In the genomic region with DNA sequence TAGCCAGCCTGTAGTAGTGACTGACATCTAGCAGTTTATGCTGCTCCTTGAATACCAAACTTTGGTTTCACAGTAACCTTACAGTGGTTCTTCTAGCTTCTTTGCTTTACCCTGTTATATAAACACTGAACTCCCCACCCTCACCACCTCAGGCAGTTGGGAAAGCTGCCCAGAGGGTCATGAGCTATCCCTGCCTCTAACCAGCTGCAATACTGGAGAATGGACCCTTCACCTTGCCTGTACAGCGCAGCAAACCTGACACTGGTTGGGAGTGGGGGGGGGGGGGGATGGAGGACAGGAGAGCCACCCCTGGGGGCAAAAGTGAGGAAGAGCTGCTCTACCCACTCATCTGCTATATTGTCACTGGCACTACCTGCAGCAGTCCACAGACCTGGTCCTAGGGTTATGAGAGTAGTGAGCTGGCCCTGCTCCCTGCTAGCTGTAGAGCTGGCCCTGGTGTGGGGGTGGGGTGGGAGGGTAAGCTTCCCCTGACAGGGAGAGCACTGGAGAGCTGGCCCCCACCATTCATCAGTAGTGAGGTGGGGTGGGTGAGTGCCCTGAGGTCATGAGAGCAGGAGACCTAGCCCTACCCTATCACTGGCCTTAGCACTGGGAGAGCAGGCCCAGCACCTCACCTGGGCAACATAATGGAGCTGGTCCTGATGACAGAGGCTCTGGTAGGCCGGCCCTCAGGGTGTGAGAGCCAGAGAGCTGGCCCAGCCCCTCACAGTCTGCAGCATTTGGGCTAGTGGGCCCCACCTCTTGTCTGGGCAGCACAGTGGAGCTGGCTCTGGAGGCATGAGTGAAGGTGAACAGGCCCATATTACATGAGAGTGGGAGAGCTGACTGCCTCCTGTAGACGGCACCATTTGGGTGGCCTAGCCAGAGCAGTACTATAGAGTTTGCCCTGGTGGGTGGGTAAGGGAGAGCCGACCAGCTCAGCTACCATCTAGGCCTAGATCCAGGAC, we compare ENCODE assay signal across 8 mouse cellular contexts. TPM values are rescaled to one million over a fixed set of nuclear protein-coding genes. Genes with fewer than 3 reads are reported as not detected.
DNase-seq lines count a peak whose midpoint lies in the region; ATAC-seq and TF ChIP-seq lines count a peak whose summit lies in the region.

No protein-coding gene starts in this region.

- no peak overlapping the region for H3K4me3 ChIP-seq in MEL (ENCODE audit: control insufficient read depth in 1 of 2, insufficient read depth in 1 of 2, low read depth in 2 of 2, low read length in 2 of 2)
- H3K4me3 ChIP-seq in limb, embryonic 15.5 days = no peak overlapping the region
- no peak overlapping the region for H3K4me3 ChIP-seq in neural tube, embryonic 12.5 days

- peak in 1 of 2 experiments; percentile 45; a peak in 1 of 4 replicates for TF ChIP-seq POLR2A in MEL (IDR thresholded peaks at IDR 0.05; ENCODE audit: control insufficient read depth in 1 of 2, insufficient read depth in 1 of 2, low read depth in 1 of 2, low read length in 2 of 2, poor library complexity in 1 of 2)

- no peaks in the 10 kb centered on the region for H3K9me3 ChIP-seq in MEL (replicated peaks; ENCODE audit: insufficient read depth, low read length)
- H3K9me3 ChIP-seq in limb, embryonic 15.5 days = no peaks in the 10 kb centered on the region
- no peaks in the 10 kb centered on the region for H3K9me3 ChIP-seq in neural tube, embryonic 12.5 days

- no peak for TF ChIP-seq CTCF in MEL (IDR thresholded peaks at IDR 0.05 in 2 of 3, conservative IDR thresholded peaks at IDR 0.05 in 1 of 3; ENCODE audit: control insufficient read depth in 1 of 3, insufficient read depth in 1 of 3, low read depth in 2 of 3, low read length in 3 of 3, poor library complexity in 1 of 3, severe bottlenecking in 1 of 3)

- no peak overlapping the region for H3K4me2 ChIP-seq in limb, embryonic 15.5 days
- H3K4me2 ChIP-seq in neural tube, embryonic 12.5 days (replicated peaks) = no peak overlapping the region

- H3K79me2 ChIP-seq in MEL (ENCODE audit: control insufficient read depth, insufficient read depth, low read length, poor library complexity) = no peaks in the 10 kb centered on the region

- no peak overlapping the region for H3K27ac ChIP-seq in MEL (ENCODE audit: control insufficient read depth, low read depth, low read length)
- H3K27ac ChIP-seq in limb, embryonic 15.5 days = no peak overlapping the region
- H3K27ac ChIP-seq in neural tube, embryonic 12.5 days = no peak overlapping the region

- DNase-seq in 416B (ENCODE audit: low read depth) (peak; percentile 42), MEL (ENCODE audit: low read depth, low spot score) (peak; percentile 42)
- peak; percentile 20 for DNase-seq in heart, postnatal 4 days
- DNase-seq in right cerebral cortex, postnatal 4 days = no peak
- DNase-seq in thymus, postnatal 25 days = no peak
- DNase-seq in adrenal gland, postnatal 4 days (ENCODE audit: low spot score in 2 of 2) = no peak

- no peaks in the 10 kb centered on the region for H3K27me3 ChIP-seq in MEL (ENCODE audit: control insufficient read depth in 1 of 2, insufficient read depth in 2 of 2, low read length in 2 of 2)
- H3K27me3 ChIP-seq in limb, embryonic 15.5 days = no peaks in the 10 kb centered on the region
- H3K27me3 ChIP-seq in neural tube, embryonic 12.5 days (replicated peaks) = no peaks in the 10 kb centered on the region

- no peak overlapping the region for H3K9ac ChIP-seq in MEL (ENCODE audit: control insufficient read depth, low read depth, low read length, poor library complexity, severe bottlenecking)
- no peak overlapping the region for H3K9ac ChIP-seq in limb, embryonic 15.5 days
- no peak overlapping the region for H3K9ac ChIP-seq in neural tube, embryonic 12.5 days

- 50% methylated on average over 4 of the region's 4 CpGs for WGBS in limb, embryonic 15.5 days
- WGBS in neural tube, embryonic 12.5 days = 63% methylated on average over 4 of the region's 4 CpGs

- TF ChIP-seq EP300 in MEL (IDR thresholded peaks at IDR 0.05; ENCODE audit: low read depth in 1 of 2, low read length in 2 of 2) = no peak

- TF ChIP-seq RAD21 in MEL (IDR thresholded peaks at IDR 0.05; ENCODE audit: low read depth, low read length) = no peak

- ATAC-seq in limb, embryonic 15.5 days (ENCODE audit: insufficient number of reproducible peaks, low FRiP score, low TSS enrichment, low read depth) = peak; percentile 75; the same call in 1 of the 2 replicates
- peak; percentile 75 for ATAC-seq in neural tube, embryonic 12.5 days (ENCODE audit: low FRiP score, low read depth)

- no peaks in the 10 kb centered on the region for H3K4me1 ChIP-seq in MEL (ENCODE audit: control insufficient read depth in 1 of 2, insufficient read depth in 2 of 2, low read length in 2 of 2)
- no peaks in the 10 kb centered on the region for H3K4me1 ChIP-seq in limb, embryonic 15.5 days
- no peaks in the 10 kb centered on the region for H3K4me1 ChIP-seq in neural tube, embryonic 12.5 days

- peaks cover 0 to 16% of the 10 kb centered on the region in 2 experiments; a peak in 3 of 4 replicates for H3K36me3 ChIP-seq in MEL (ENCODE audit: control insufficient read depth in 1 of 2, insufficient read depth in 2 of 2, low read length in 2 of 2)
- H3K36me3 ChIP-seq in limb, embryonic 15.5 days = peaks cover 36% of the 10 kb centered on the region
- H3K36me3 ChIP-seq in neural tube, embryonic 12.5 days = peaks cover 26% of the 10 kb centered on the region

TF ChIP-seq in MEL, 35 proteins besides CTCF, POLR2A, EP300 and RAD21:
- TF ChIP-seq POLR2AphosphoS2 (IDR thresholded peaks at IDR 0.05; ENCODE audit: low read length) (peak; percentile 96), ELF1 (IDR thresholded peaks at IDR 0.05; ENCODE audit: low read depth, low read length) (no peak)
TF ChIP-seq in MEL: peak in this region for 1.

RNA-seq across cellular contexts. Expression of gene Acot13, which starts 14.9 kb away (rescaled TPM):
- 45.7 and 51.8 TPM in 2 replicates for total RNA-seq in MEL (2012; rRNA removed)
- polyA plus RNA-seq in MEL (2012; ENCODE audit: insufficient read depth in 1 of 2, insufficient read length in 2 of 2, low read depth in 1 of 2, low replicate concordance in 2 of 2, missing spikeins in 1 of 2) = 10 to 100 TPM in 1 of 2 experiments, not detected in 1; 57.3 TPM
- 100 to 1,000 TPM; 233 to 245 TPM for total RNA-seq in heart, postnatal 4 days (2021)
- polyA plus RNA-seq in limb, embryonic 15.5 days (2015; fragmentation: Nextera tagmentation; extraction: Ambion mirVana) = 66.3 and 75.3 TPM in 2 replicates
- 43.4 and 44.3 TPM in 2 replicates for polyA plus RNA-seq in neural tube, embryonic 12.5 days (2016; fragmentation: Nextera tagmentation; extraction: Ambion mirVana)
- 10 to 100 TPM; 49.6 to 58.0 TPM for total RNA-seq in adrenal gland, postnatal 4 days (2021)

RNA-seq across cellular contexts. Expression of gene BC005537, which starts 15.0 kb away (rescaled TPM):
- total RNA-seq in MEL (2012; rRNA removed) = 32.7 and 39.5 TPM in 2 replicates
- polyA plus RNA-seq in MEL (2012; ENCODE audit: insufficient read depth in 1 of 2, insufficient read length in 2 of 2, low read depth in 1 of 2, low replicate concordance in 2 of 2, missing spikeins in 1 of 2) = 10 to 100 TPM; 48.8 to 62.6 TPM
- total RNA-seq in heart, postnatal 4 days (2021) = 100 to 1,000 TPM; 156 to 166 TPM
- polyA plus RNA-seq in limb, embryonic 15.5 days (2015; fragmentation: Nextera tagmentation; extraction: Ambion mirVana) = 14.1 and 15.0 TPM in 2 replicates
- polyA plus RNA-seq in neural tube, embryonic 12.5 days (2016; fragmentation: Nextera tagmentation; extraction: Ambion mirVana) = 21.4 and 24.1 TPM in 2 replicates
- total RNA-seq in adrenal gland, postnatal 4 days (2021) = 100 to 1,000 TPM; 169 to 181 TPM

RNA-seq across cellular contexts. Expression of gene Tdp2, which starts 15.1 kb away (rescaled TPM):
- 33.1 and 36.9 TPM in 2 replicates for total RNA-seq in MEL (2012; rRNA removed)
- 10 to 100 TPM in 1 of 2 experiments, not detected in 1; 45.3 TPM for polyA plus RNA-seq in MEL (2012; ENCODE audit: insufficient read depth in 1 of 2, insufficient read length in 2 of 2, low read depth in 1 of 2, low replicate concordance in 2 of 2, missing spikeins in 1 of 2)
- 10 to 100 TPM; 16.9 to 21.0 TPM for total RNA-seq in heart, postnatal 4 days (2021)
- polyA plus RNA-seq in limb, embryonic 15.5 days (2015; fragmentation: Nextera tagmentation; extraction: Ambion mirVana) = 44.3 and 46.2 TPM in 2 replicates
- 60.9 and 61.5 TPM in 2 replicates for polyA plus RNA-seq in neural tube, embryonic 12.5 days (2016; fragmentation: Nextera tagmentation; extraction: Ambion mirVana)
- 10 to 100 TPM; 39.4 to 40.7 TPM for total RNA-seq in adrenal gland, postnatal 4 days (2021)

RNA-seq across cellular contexts. Expression of gene D130043K22Rik, which starts 28.5 kb away (rescaled TPM):
- total RNA-seq in MEL (2012; rRNA removed) = not detected in 2 replicates
- polyA plus RNA-seq in MEL (2012; ENCODE audit: insufficient read depth in 1 of 2, insufficient read length in 2 of 2, low read depth in 1 of 2, low replicate concordance in 2 of 2, missing spikeins in 1 of 2) = not detected
- total RNA-seq in heart, postnatal 4 days (2021) = under 1 TPM in 1 of 2 experiments, not detected in 1; 0.05 TPM
- 0.04 and 0.06 TPM in 2 replicates for polyA plus RNA-seq in limb, embryonic 15.5 days (2015; fragmentation: Nextera tagmentation; extraction: Ambion mirVana)
- 1.9 and 2.4 TPM in 2 replicates for polyA plus RNA-seq in neural tube, embryonic 12.5 days (2016; fragmentation: Nextera tagmentation; extraction: Ambion mirVana)
- total RNA-seq in adrenal gland, postnatal 4 days (2021) = 1 to 10 TPM; 1.0 to 1.6 TPM

RNA-seq across cellular contexts. Expression of gene Gmnn, which starts 54.7 kb away (rescaled TPM):
- total RNA-seq in MEL (2012; rRNA removed) = 119 and 127 TPM in 2 replicates
- polyA plus RNA-seq in MEL (2012; ENCODE audit: insufficient read depth in 1 of 2, insufficient read length in 2 of 2, low read depth in 1 of 2, low replicate concordance in 2 of 2, missing spikeins in 1 of 2) = 100 to 1,000 TPM; 129 to 155 TPM
- total RNA-seq in heart, postnatal 4 days (2021) = 10 to 100 TPM; 69.9 to 75.8 TPM
- polyA plus RNA-seq in limb, embryonic 15.5 days (2015; fragmentation: Nextera tagmentation; extraction: Ambion mirVana) = 72.6 and 73.7 TPM in 2 replicates
- 66.3 and 69.1 TPM in 2 replicates for polyA plus RNA-seq in neural tube, embryonic 12.5 days (2016; fragmentation: Nextera tagmentation; extraction: Ambion mirVana)
- total RNA-seq in adrenal gland, postnatal 4 days (2021) = 10 to 100 TPM; 29.1 to 31.7 TPM

Comparison
In these comparisons a context has a peak if more than half of its experiments do, and no peak if none do; other contexts are left out.
1. DNase-seq: peak in 416B (single experiment), MEL (single experiment) and heart, postnatal 4 days (single experiment); none in right cerebral cortex, postnatal 4 days (single experiment), thymus, postnatal 25 days (single experiment) and adrenal gland, postnatal 4 days (0 of 2).